Mouse (Mus musculus) stomach, embryonic 16.5 days (tissue): Measurements from ENCODE around the gene Rpusd3. TPM values are rescaled to one million over a fixed set of nuclear protein-coding genes. Genes with fewer than 3 reads are reported as not detected.

Source experiments
- ATAC-seq: fragments of 200-750 bp; cut with Nextera tagmentation; 2 replicates; pipeline ENCODE4 v1.8.0; 2017; ENCODE audit warnings: moderate number of reproducible peaks, moderate TSS enrichment; ENCODE audit not compliant: insufficient read depth, low FRiP score
- H3K27ac ChIP-seq: fragments of 300-500 bp; sonication (generic); 2 replicates; pipeline ENCODE4 v1.5.1; 2014; ENCODE audit warnings: low read length
- H3K27me3 ChIP-seq: fragments of 300-500 bp; sonication (generic); 2 replicates; pipeline ENCODE4 v1.6.1; 2014; ENCODE audit warnings: low read length, control low read depth, mixed read lengths; ENCODE audit not compliant: control insufficient read depth, insufficient read depth
- H3K36me3 ChIP-seq: fragments of 300-500 bp; sonication (generic); 2 replicates; pipeline ENCODE4 v1.6.1; 2014; ENCODE audit warnings: low read length; ENCODE audit not compliant: control insufficient read depth, insufficient read depth
- H3K4me1 ChIP-seq: fragments of 300-500 bp; sonication (generic); 2 replicates; pipeline ENCODE4 v1.6.1; 2014; ENCODE audit warnings: low read length, control low read depth, mixed read lengths; ENCODE audit not compliant: control insufficient read depth, insufficient read depth
- H3K4me2 ChIP-seq: fragments of 300-500 bp; sonication (generic); 2 replicates; pipeline ENCODE4 v1.6.1; 2014; ENCODE audit warnings: low read depth, low read length, mixed read lengths
- H3K4me3 ChIP-seq: fragments of 300-500 bp; sonication (generic); replicated peaks from 2 replicates; pipeline ENCODE4 v1.5.1; 2014; ENCODE audit warnings: mild to moderate bottlenecking, low read length
- H3K9ac ChIP-seq: fragments of 300-500 bp; sonication (generic); 2 replicates; pipeline ENCODE4 v1.6.1; 2014; ENCODE audit warnings: low read length
- H3K9me3 ChIP-seq: fragments of 300-500 bp; sonication (generic); replicated peaks from 2 replicates; pipeline ENCODE4 v1.6.1; 2016; ENCODE audit warnings: low read length, control low read depth; ENCODE audit not compliant: control insufficient read depth
- WGBS: fragments of 180-500 bp; shearing (Covaris S2); extraction: QIAGEN DNeasy Blood & Tissue Kit; methylation state at CpG from one replicate; pipeline ENCODE4 v1.1.7; 2014; 5-methylcytosine and 5-hydroxymethylcytosine counted together
- polyA plus RNA-seq: library from polyadenylated mRNA; unstranded; fragments of >200 nt; fragmentation: Nextera tagmentation; extraction: Ambion mirVana; gene quantifications from 2 replicates; pipeline ENCODE4 v1.2.1, GENCODE M21; 2015

The Rpusd3 gene
- polyA plus RNA-seq, 1 experiment from 2014 or later = 14.7 TPM

DNA sequence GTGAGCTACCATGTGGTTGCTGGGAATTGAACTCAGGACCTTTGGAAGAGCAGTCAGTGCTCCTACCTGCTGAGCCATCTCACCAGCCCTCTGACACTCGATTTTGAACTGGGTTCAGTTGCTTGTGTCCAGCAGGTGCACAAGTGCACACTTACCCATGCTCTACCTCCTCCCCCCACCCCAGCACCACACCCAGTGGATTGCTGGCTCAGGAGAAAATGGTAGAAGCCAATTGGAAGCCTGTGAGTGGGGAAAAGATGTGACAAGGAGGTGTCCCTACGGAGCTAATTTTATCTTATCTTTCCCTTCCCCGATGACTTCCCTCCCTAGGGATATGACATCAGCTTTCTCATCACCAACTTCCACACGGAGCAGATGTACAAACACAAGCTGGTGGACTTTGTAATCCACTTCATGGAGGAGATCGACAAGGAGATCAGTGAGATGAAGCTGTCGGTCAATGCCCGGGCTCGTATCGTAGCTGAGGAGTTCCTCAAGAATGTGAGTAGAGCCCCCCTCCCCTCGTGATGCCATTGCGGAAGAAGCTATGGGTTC lies 33.9 kb downstream of the Rpusd3 start:
- Histone ChIP-seq H3K4me1 (no peaks in the 10 kb centered on the region), H3K27me3 (no peaks in the 10 kb centered on the region), H3K9me3 (no peaks in the 10 kb centered on the region), H3K9ac (no peak overlapping the region), H3K4me3 (no peak overlapping the region), H3K27ac (no peak overlapping the region), H3K36me3 (peaks cover 62% of the 10 kb centered on the region), H3K4me2 (no peak overlapping the region)
- ATAC-seq = no peak
- 76% methylated on average over 11 of the region's 11 CpGs for WGBS

DNA sequence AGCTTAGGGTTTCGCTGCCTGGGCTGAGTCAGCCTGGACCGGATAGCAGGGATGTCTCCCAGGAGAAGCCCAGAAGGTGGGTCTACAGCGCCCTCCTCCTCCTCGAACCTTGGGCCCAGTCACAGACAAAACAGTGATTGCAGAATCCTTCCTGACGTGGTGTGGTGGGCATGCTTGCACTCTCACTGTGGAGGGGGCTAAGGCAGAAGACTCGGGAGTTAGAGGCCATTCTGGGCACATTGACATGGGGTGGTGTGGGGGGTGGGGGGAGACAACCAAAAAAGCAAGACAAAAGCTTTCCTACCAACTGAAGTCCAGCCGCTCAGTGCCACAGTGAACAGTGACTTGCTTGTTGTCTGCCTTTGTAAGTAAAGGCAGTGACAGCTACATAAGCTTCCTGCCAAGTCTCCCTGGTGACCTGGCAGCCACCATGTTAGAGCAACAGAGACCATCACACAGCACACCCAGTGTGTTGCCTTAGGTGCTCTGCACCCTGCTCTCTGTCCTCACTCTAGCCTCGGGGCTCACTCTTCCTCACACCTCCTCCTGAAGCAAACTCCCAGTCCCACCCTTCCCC lies 34.7 kb downstream of the Rpusd3 start:
- WGBS = 89% methylated on average over 8 of the region's 8 CpGs
- Histone ChIP-seq H3K36me3 (peaks cover 56% of the 10 kb centered on the region), H3K4me1 (peaks cover 5% of the 10 kb centered on the region; the same call in 1 of the 2 replicates), H3K9me3 (no peaks in the 10 kb centered on the region), H3K4me2 (no peak overlapping the region), H3K4me3 (no peak overlapping the region), H3K27me3 (no peaks in the 10 kb centered on the region), H3K27ac (no peak overlapping the region), H3K9ac (no peak overlapping the region)
- ATAC-seq = no peak

DNA sequence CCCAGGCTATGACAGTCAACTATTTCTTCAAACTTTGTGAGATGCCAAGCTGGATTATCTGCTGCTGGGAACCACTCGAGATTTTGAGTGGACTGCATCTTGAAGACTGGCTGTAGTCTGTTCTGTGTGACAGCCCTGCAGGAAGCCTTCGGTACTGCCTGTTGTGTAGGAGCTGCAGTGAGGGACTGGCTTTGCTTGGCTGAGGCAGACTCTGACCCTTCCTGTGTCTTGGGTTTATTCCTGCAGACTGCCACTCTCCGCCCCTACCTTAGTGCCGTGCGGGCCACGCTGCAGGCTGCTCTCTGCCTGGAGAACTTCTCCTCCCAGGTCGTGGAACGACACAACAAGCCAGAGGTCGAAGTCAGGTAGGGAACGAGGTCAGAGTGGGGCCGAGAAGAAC lies 38.7 kb downstream of the Rpusd3 start:
- WGBS = 94% methylated on average over 11 of the region's 11 CpGs
- Histone ChIP-seq H3K4me1 (peaks cover 15% of the 10 kb centered on the region; the same call in 1 of the 2 replicates), H3K4me2 (no peak overlapping the region), H3K9ac (no peak overlapping the region), H3K27me3 (no peaks in the 10 kb centered on the region), H3K4me3 (no peak overlapping the region), H3K9me3 (no peaks in the 10 kb centered on the region), H3K27ac (no peak overlapping the region), H3K36me3 (peaks cover 40% of the 10 kb centered on the region)
- ATAC-seq = no peak

DNA sequence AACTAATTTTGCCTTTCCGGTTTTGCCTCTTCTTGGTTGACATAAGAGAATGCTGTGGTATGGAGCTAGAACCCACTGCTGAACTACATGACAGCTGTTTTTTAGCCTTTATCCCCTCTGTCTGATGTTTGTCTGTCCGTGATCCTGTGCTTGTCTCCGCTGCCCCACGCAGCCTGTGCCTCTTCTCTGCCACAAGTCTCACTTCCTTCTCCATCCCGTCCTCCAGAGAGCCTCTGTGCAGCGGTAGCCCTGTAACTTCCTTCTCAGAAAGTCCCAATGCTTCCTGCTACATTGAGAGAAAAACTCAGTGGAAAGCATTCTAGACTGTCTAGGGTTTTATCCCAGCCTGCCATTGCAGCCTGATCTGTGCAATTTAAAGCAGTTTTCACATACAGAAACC lies 39.9 kb downstream of the Rpusd3 start:
- H3K27me3 ChIP-seq = no peaks in the 10 kb centered on the region
- 65% methylated on average over 6 of the region's 6 CpGs for WGBS
- no peak overlapping the region for H3K27ac ChIP-seq
- H3K36me3 ChIP-seq = peaks cover 38% of the 10 kb centered on the region
- peak overlapping the region; percentile 100 for H3K4me3 ChIP-seq
- H3K9ac ChIP-seq = peak overlapping the region; percentile 7; the same call in 1 of the 2 replicates
- H3K4me1 ChIP-seq = peaks cover 15% of the 10 kb centered on the region; the same call in 1 of the 2 replicates
- peak overlapping the region; percentile 85 for H3K4me2 ChIP-seq
- ATAC-seq = no peak
- no peaks in the 10 kb centered on the region for H3K9me3 ChIP-seq

DNA sequence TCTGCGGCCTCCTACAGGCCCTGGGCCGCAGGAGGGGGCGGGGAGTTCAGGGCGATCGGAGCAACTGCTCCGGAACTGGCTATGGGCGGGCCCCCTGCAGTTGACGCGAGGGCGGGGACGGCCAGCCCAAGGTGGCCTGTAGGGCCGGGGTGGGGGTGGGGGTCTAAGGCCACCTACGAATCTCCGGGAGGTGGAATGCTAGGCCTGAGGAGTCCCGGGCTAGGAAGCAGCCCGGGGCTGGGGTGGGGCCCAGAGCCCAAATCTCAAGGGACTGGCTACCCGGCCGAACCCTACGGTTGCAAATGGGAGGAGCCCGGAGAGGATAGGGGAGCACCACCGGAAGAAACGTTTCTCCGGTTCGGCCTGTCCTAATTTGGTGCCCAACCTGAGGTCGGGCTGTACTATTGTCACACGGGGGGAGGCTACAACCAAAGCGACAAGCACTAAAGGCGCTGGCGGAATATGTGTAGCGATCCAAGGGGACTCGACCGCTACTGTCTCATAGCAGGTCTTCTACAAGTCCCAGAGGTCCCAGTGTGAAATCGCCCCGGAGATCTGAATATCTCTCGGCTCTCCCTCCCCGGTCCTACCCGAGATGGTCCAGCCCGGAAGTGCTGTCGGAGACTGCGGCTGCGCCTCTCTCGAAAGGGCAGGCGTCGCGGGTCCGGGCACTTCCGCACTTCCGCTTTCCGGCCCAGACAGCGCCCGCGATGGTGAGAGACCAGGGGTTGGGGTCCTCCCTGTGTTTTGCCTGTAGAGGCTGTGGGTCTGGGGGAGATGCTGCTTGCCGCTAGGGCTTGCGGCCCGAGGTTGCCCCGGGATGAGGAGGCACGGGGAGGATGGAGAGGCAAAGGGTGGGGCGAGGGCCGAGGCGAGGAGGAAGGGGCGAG lies 41.4 kb downstream of the Rpusd3 start, which contains the start of the genes Tada3 and Arpc4:
Tada3 (minus strand) TSS at position 388 of the 890 bp plus-strand sequence.
Arpc4 (plus strand) TSS at position 620 of the 890 bp plus-strand sequence.
- H3K36me3 ChIP-seq = peaks cover 28% of the 10 kb centered on the region
- peak; percentile 96 for ATAC-seq
- no peaks in the 10 kb centered on the region for H3K9me3 ChIP-seq
- H3K4me2 ChIP-seq = peak within 1 kb of the TSS; percentile 85
- no peaks in the 10 kb centered on the region for H3K27me3 ChIP-seq
- WGBS = under 1% methylated on average over 61 of the region's 61 CpGs
- peak within 1 kb of the TSS; percentile 98 for H3K27ac ChIP-seq
- H3K9ac ChIP-seq = peak within 1 kb of the TSS; percentile 96
- H3K4me3 ChIP-seq = peak within 1 kb of the TSS; percentile 100
- H3K4me1 ChIP-seq = peaks cover 15% of the 10 kb centered on the region; the same call in 1 of the 2 replicates

DNA sequence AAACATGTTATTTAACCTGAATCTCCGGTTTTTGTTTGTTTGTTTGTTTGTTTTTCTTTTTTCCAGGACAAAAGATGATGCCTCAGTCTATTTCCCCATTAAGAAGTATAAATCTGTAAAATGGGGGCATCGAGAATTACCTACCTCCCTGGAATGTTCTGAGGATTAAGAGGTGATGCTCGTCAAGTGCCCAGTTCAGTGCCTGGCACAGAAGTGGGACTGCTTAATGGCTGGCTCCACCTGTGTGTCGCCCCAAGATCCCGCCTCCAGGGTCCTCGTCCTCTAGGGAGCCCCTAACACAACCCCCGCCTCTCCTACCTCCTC lies 42.0 kb downstream of the Rpusd3 start:
- Histone ChIP-seq H3K4me2 (peak overlapping the region; percentile 72), H3K9me3 (no peaks in the 10 kb centered on the region), H3K9ac (peak overlapping the region; percentile 96), H3K27me3 (no peaks in the 10 kb centered on the region), H3K36me3 (peaks cover 26% of the 10 kb centered on the region), H3K4me3 (peak overlapping the region; percentile 100), H3K4me1 (peaks cover 15% of the 10 kb centered on the region; the same call in 1 of the 2 replicates), H3K27ac (peak overlapping the region; percentile 98)
- 5% methylated on average over 7 of the region's 7 CpGs for WGBS
- ATAC-seq = no peak

DNA sequence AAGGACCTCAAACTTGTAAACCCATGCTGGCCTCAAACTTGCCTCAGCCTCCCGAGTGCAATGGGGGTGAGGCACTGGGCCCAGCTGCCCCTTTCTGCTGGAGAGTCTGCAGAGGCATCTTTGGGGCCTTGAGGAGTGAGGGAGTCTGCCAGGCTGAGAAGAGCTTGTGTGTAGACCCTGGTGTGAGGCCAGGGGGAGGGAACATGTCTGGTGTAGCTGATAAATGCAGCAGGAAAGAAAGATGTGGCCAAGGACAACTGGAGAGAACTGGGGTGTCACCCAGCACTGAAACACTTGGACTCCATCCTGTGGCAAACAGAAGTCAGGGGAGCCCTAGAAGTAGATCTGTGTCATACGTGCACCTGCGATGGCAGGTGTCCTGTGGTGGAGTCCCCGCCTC lies 45.6 kb downstream of the Rpusd3 start:
- 0 out of 2 replicates have a peak, but pooled peaks cover 6% of the 10 kb centered on the region for H3K4me1 ChIP-seq
- no peak overlapping the region for H3K9ac ChIP-seq
- H3K27ac ChIP-seq = no peak overlapping the region
- H3K27me3 ChIP-seq = no peaks in the 10 kb centered on the region
- H3K9me3 ChIP-seq = no peaks in the 10 kb centered on the region
- ATAC-seq = no peak
- H3K4me2 ChIP-seq = no peak overlapping the region
- peaks cover 15% of the 10 kb centered on the region for H3K36me3 ChIP-seq
- 84% methylated on average over 4 of the region's 4 CpGs for WGBS
- H3K4me3 ChIP-seq = no peak overlapping the region

DNA sequence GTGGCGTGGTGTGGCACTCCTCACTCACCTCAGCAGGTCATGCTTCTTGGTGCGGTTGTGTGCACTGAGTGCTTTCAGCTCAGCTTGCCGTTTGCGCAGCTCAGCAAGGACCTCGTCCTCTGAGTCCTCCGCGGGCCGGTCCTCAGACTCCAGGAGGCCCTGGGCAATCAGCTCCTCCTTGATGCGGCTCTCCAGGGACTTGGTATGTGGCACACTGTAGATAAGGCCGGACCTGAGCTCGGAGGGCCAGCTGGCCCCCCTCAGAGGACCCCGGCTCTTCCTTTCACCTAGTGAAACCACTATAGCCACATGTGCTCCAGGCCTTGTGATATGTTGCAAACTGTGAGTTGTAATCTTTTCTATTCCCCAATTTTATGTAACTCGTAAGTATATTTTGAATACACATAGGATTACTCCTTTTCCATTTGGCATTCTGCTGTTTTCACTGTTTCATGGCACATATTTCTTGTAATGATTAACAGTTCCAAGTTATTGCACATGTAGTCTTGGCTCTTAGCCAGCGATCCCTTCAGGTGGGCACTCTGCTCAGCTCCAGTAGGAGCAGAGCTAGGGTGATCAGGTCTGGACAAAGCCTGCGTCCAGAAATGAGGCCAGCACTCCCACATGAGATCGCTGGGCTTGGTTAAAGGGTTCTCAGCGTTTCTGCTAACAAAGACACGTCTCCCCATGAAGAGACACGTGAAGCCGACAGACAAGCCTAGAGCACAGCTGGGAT lies 48.8 kb downstream of the Rpusd3 start:
- H3K4me3 ChIP-seq = no peak overlapping the region
- H3K36me3 ChIP-seq = peaks cover 12% of the 10 kb centered on the region; the same call in 1 of the 2 replicates
- no peak overlapping the region for H3K9ac ChIP-seq
- no peak for ATAC-seq
- H3K27ac ChIP-seq = no peak overlapping the region
- H3K27me3 ChIP-seq = no peaks in the 10 kb centered on the region
- H3K9me3 ChIP-seq = no peaks in the 10 kb centered on the region
- WGBS = 87% methylated on average over 20 of the region's 20 CpGs
- no peak overlapping the region for H3K4me2 ChIP-seq
- no peaks in the 10 kb centered on the region for H3K4me1 ChIP-seq
